Mouse (Mus musculus): ENCODE measurements at regions not wholly inside any gene's neighbourhood (a gene's known extent, or its start where the extent isn't known, plus 50 kb on each side); places are given as distances from the start of the nearest gene placed in this dataset.

DNA sequence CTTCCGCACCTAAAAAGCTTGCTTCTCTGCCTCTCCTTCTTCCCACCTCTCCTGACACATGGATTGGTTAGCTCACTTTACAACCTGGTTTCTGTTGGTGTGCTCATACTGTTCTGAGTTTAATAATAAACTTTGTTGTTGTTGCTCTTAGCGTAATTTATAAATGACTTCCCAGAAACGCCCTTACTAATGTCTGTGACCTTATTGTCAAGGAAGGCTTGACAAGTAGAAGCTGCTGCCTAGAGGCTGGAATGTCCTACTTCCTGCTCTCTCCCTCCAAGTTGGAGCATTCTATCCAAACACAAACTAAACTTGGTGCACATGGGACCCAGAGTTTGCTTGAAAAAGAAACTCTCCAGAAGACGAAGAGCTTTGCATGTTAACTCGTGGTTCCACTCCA lies 86.9 kb upstream of the Cerkl start:
- H3ac ChIP-seq (ENCODE audit: control insufficient read depth, insufficient read length, low read depth): no peak overlapping the region
- no peaks in the 10 kb centered on the region for H3K79me3 ChIP-seq (ENCODE audit: low read depth)
- TF ChIP-seq MAX (IDR thresholded peaks at IDR 0.05): no peak
- TF ChIP-seq FOSL1 (IDR thresholded peaks at IDR 0.05; ENCODE audit: insufficient read depth, low read length, poor library complexity, severe bottlenecking): no peak
- no peak for TF ChIP-seq CEBPB (IDR thresholded peaks at IDR 0.05; ENCODE audit: low read depth)
- TF ChIP-seq CTCF (IDR thresholded peaks at IDR 0.05; ENCODE audit: control insufficient read depth, insufficient read depth, insufficient read length): no peak
- TF ChIP-seq MYOD1 (IDR thresholded peaks at IDR 0.05; ENCODE audit: control insufficient read depth, insufficient read length, low read depth): no peak
- no peak for TF ChIP-seq USF1 (IDR thresholded peaks at IDR 0.05; ENCODE audit: low read depth)
- TF ChIP-seq MYOG (IDR thresholded peaks at IDR 0.05; ENCODE audit: control insufficient read depth, extremely low read depth, insufficient read length): no peak
- H3K36me3 ChIP-seq (ENCODE audit: control insufficient read depth, insufficient read depth): no peaks in the 10 kb centered on the region
- no peaks in the 10 kb centered on the region for H3K79me2 ChIP-seq (ENCODE audit: control insufficient read depth, insufficient read depth)
- no peak overlapping the region for H3K4me3 ChIP-seq (ENCODE audit: insufficient read depth, poor library complexity, severe bottlenecking)
- H3K27me3 ChIP-seq (ENCODE audit: control insufficient read depth, insufficient read depth, insufficient read length): no peaks in the 10 kb centered on the region

DNA sequence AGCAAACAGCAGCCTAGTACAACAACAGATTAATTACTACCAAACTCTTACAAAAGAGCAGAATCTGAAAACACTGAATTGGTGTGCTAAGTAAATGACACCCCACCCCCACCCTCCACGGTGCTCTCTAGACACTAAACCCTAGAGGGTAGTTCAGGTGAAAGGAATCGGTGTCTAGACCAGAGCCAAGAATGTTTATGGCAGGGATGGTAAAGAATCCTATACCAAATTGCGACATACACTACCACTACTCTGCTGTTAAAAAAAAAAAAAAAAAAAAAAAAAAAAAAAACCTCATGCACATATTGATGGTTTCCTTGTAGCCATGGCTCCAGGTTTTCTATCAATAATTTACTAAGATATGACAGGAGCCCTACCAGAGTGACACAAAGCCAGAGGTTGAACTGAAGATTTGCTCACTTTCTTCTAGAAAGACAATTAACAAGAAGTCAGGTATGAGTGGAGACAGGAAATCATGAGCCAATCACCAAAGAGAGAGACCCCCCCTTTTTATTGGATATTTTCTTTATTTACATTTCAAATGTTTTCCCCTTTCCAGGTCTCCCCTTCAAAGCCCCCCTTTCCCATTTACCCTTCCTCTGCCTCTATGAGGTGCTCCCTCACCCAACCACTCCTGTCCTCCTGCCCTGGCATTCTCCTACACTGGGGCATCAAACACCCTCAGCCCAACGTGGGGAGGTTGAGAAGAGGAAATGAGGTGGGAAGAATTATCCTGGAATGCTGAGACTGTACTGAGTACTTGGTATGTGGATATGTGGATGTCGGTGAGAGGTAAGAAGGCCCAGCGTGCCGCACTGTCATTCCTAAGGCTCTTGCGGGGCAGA lies 87.6 kb upstream of the Cerkl start:
- TF ChIP-seq CEBPB (IDR thresholded peaks at IDR 0.05; ENCODE audit: low read depth) (peak; percentile 16), FOSL1 (IDR thresholded peaks at IDR 0.05; ENCODE audit: insufficient read depth, low read length, poor library complexity, severe bottlenecking) (no peak), MYOG (IDR thresholded peaks at IDR 0.05; ENCODE audit: control insufficient read depth, extremely low read depth, insufficient read length) (no peak), MAX (IDR thresholded peaks at IDR 0.05) (no peak), USF1 (IDR thresholded peaks at IDR 0.05; ENCODE audit: low read depth) (no peak)
- H3K27me3 ChIP-seq (ENCODE audit: control insufficient read depth, insufficient read depth, insufficient read length): no peaks in the 10 kb centered on the region
- no peaks in the 10 kb centered on the region for H3K79me3 ChIP-seq (ENCODE audit: low read depth)
- H3ac ChIP-seq (ENCODE audit: control insufficient read depth, insufficient read length, low read depth): no peak overlapping the region
- no peaks in the 10 kb centered on the region for H3K79me2 ChIP-seq (ENCODE audit: control insufficient read depth, insufficient read depth)
- H3K36me3 ChIP-seq (ENCODE audit: control insufficient read depth, insufficient read depth): no peaks in the 10 kb centered on the region
- no peak overlapping the region for H3K4me3 ChIP-seq (ENCODE audit: insufficient read depth, poor library complexity, severe bottlenecking)

DNA sequence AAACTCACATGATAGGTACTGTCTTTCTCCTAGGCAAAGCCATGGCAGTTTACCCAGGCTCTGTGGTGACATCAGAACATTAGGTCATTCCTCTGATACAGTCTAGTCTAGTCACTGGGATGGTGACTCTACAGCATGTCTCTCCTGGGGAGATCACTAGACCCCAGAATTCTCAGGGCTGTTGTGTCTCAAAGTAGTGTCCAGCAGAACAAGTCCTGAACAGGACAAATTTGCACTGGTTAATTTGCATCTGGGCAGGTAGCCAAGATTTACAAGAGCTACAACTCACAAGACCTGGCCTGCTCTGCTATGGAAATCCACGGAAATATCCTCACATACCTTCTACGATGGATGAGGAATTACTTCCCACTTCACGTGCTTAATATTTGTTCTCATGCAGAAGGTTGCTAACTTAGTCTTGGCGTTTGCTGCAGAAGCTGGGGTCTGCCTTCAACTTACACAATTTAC lies 88.2 kb upstream of the Cerkl start:
- no peak for TF ChIP-seq MYOD1 (IDR thresholded peaks at IDR 0.05; ENCODE audit: control insufficient read depth, insufficient read length, low read depth)
- no peak for TF ChIP-seq USF1 (IDR thresholded peaks at IDR 0.05; ENCODE audit: low read depth)
- TF ChIP-seq CEBPB (IDR thresholded peaks at IDR 0.05; ENCODE audit: low read depth): no peak
- TF ChIP-seq FOSL1 (IDR thresholded peaks at IDR 0.05; ENCODE audit: insufficient read depth, low read length, poor library complexity, severe bottlenecking): no peak
- TF ChIP-seq CTCF (IDR thresholded peaks at IDR 0.05; ENCODE audit: control insufficient read depth, insufficient read depth, insufficient read length): no peak
- no peak for TF ChIP-seq MAX (IDR thresholded peaks at IDR 0.05)
- TF ChIP-seq MYOG (IDR thresholded peaks at IDR 0.05; ENCODE audit: control insufficient read depth, extremely low read depth, insufficient read length): no peak
- Histone ChIP-seq H3K79me2 (ENCODE audit: control insufficient read depth, insufficient read depth) (no peaks in the 10 kb centered on the region), H3ac (ENCODE audit: control insufficient read depth, insufficient read length, low read depth) (no peak overlapping the region), H3K36me3 (ENCODE audit: control insufficient read depth, insufficient read depth) (no peaks in the 10 kb centered on the region), H3K79me3 (ENCODE audit: low read depth) (no peaks in the 10 kb centered on the region), H3K27me3 (ENCODE audit: control insufficient read depth, insufficient read depth, insufficient read length) (no peaks in the 10 kb centered on the region), H3K4me3 (ENCODE audit: insufficient read depth, poor library complexity, severe bottlenecking) (no peak overlapping the region)

DNA sequence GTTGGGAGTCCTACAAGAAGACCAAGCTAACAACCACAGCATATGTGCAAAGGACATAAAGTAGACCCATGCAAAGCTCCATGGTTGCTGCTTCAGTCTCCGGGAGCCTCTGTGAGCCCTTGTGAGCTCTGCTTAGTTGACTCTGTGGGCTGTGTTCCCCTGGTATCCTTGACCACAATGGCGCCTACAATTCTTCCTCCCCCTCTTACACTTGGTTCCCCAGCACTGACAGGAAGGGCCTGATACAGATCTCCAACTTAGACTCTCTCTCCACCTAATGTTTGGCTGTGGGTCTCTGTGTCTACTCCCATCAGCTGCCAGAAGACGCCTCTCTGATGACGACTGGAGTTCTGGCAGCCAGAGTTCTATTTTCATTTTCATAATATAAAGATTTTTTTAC lies 88.9 kb upstream of the Itprid2 start:
- Histone ChIP-seq H3K36me3 (ENCODE audit: control insufficient read depth, insufficient read depth) (no peaks in the 10 kb centered on the region), H3K4me3 (ENCODE audit: insufficient read depth, poor library complexity, severe bottlenecking) (no peak overlapping the region), H3K27me3 (ENCODE audit: control insufficient read depth, insufficient read depth, insufficient read length) (no peaks in the 10 kb centered on the region), H3K79me2 (ENCODE audit: control insufficient read depth, insufficient read depth) (no peaks in the 10 kb centered on the region), H3K79me3 (ENCODE audit: low read depth) (no peaks in the 10 kb centered on the region), H3ac (ENCODE audit: control insufficient read depth, insufficient read length, low read depth) (no peak overlapping the region)
- TF ChIP-seq FOSL1 (IDR thresholded peaks at IDR 0.05; ENCODE audit: insufficient read depth, low read length, poor library complexity, severe bottlenecking) (no peak), CEBPB (IDR thresholded peaks at IDR 0.05; ENCODE audit: low read depth) (no peak), MYOG (IDR thresholded peaks at IDR 0.05; ENCODE audit: control insufficient read depth, extremely low read depth, insufficient read length) (no peak), MYOD1 (IDR thresholded peaks at IDR 0.05; ENCODE audit: control insufficient read depth, insufficient read length, low read depth) (no peak), USF1 (IDR thresholded peaks at IDR 0.05; ENCODE audit: low read depth) (no peak), CTCF (IDR thresholded peaks at IDR 0.05; ENCODE audit: control insufficient read depth, insufficient read depth, insufficient read length) (no peak), MAX (IDR thresholded peaks at IDR 0.05) (no peak)

DNA sequence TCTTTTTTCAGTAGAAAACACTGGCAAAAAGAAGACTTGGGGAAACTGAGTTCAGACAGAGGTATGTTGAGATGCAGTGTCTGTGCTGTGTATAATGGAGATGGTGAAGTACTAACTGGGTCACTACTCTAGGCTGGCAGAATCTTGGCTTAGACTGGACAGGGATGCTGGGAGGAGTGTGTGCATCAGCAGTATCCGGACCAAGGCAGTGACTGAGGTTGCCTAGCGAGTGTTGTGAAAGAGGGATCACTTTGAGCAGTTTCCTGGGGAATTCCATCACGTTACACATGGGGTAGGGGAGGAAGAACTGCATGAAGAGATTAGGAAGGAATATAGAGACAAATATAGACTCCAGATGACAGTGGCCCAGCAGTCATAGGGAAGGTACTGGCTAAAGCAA lies 87.9 kb upstream of the Itprid2 start:
- Histone ChIP-seq H3K79me2 (ENCODE audit: control insufficient read depth, insufficient read depth) (no peaks in the 10 kb centered on the region), H3K4me3 (ENCODE audit: insufficient read depth, poor library complexity, severe bottlenecking) (no peak overlapping the region), H3ac (ENCODE audit: control insufficient read depth, insufficient read length, low read depth) (no peak overlapping the region), H3K79me3 (ENCODE audit: low read depth) (no peaks in the 10 kb centered on the region), H3K27me3 (ENCODE audit: control insufficient read depth, insufficient read depth, insufficient read length) (no peaks in the 10 kb centered on the region), H3K36me3 (ENCODE audit: control insufficient read depth, insufficient read depth) (no peaks in the 10 kb centered on the region)
- TF ChIP-seq MYOD1 (IDR thresholded peaks at IDR 0.05; ENCODE audit: control insufficient read depth, insufficient read length, low read depth): no peak
- no peak for TF ChIP-seq FOSL1 (IDR thresholded peaks at IDR 0.05; ENCODE audit: insufficient read depth, low read length, poor library complexity, severe bottlenecking)
- no peak for TF ChIP-seq CEBPB (IDR thresholded peaks at IDR 0.05; ENCODE audit: low read depth)
- no peak for TF ChIP-seq MYOG (IDR thresholded peaks at IDR 0.05; ENCODE audit: control insufficient read depth, extremely low read depth, insufficient read length)
- TF ChIP-seq MAX (IDR thresholded peaks at IDR 0.05): no peak
- TF ChIP-seq CTCF (IDR thresholded peaks at IDR 0.05; ENCODE audit: control insufficient read depth, insufficient read depth, insufficient read length): no peak
- TF ChIP-seq USF1 (IDR thresholded peaks at IDR 0.05; ENCODE audit: low read depth): no peak
